Mouse (Mus musculus) pancreas, adult 10 weeks (tissue): ENCODE results near the gene Nr2c2ap. TPM values are rescaled to one million over a fixed set of nuclear protein-coding genes. Genes with fewer than 3 reads are reported as not detected.

ENCODE experiments used
- polyA plus RNA-seq: library from polyadenylated mRNA; stranded (reverse); fragments of 350-450 nt; fragmentation: Illumina TruSeq; extraction: RNeasy Lipid Tissue Mini Kit (QIAGEN cat#74804); gene quantifications from one replicate; pipeline ENCODE4 v1.2.3, GENCODE M21; 2015; ENCODE audit warnings: low read depth, low replicate concordance; ENCODE audit not compliant: insufficient read depth

Gene Nr2c2ap
- polyA plus RNA-seq, result 6.3 TPM

GRCm38 (mm10) chr8:70131166-70131883, at the start of gene Nr2c2ap:
TSS of gene Nr2c2ap (plus strand) at chr8:70131333.

GRCm38 (mm10) chr8:70083285-70083684, 47.8 kb upstream of the Nr2c2ap start, which contains the start of gene Hapln4:
TSS of gene Hapln4 (plus strand) at chr8:70083457.

GRCm38 (mm10) chr8:70120667-70121066, 10.5 kb upstream of the Nr2c2ap start, which contains the start of gene Ncan:
TSS of gene Ncan (minus strand) at chr8:70120873.

GRCm38 (mm10) chr8:70139026-70139857, 8.1 kb downstream of the Nr2c2ap start, which contains the start of the genes Rfxank, Borcs8 and Mef2b:
TSS of gene Rfxank (minus strand) at chr8:70139154.
TSS of gene Borcs8 (plus strand) at chr8:70139499.
TSS of gene Mef2b (plus strand) at chr8:70139711.

GRCm38 (mm10) chr8:70172043-70172681, 41.0 kb downstream of the Nr2c2ap start, which contains the start of gene Tmem161a:
TSS of gene Tmem161a (plus strand) at chr8:70172356.

Other genes with a start within 250 kb of the Nr2c2ap start
- gene Cilp2, start 243.6 kb upstream of the Nr2c2ap start, polyA plus RNA-seq, result not detected
- not detected for gene Tssk6, start 229.1 kb upstream of the Nr2c2ap start, polyA plus RNA-seq
- 45.3 TPM for gene Ndufa13, start 228.8 kb upstream of the Nr2c2ap start, polyA plus RNA-seq
- not detected for gene Yjefn3, start 228.6 kb upstream of the Nr2c2ap start, polyA plus RNA-seq
- 7.8 TPM for gene Gatad2a, start 134.9 kb upstream of the Nr2c2ap start, polyA plus RNA-seq
- gene Mau2, start 88.6 kb upstream of the Nr2c2ap start, polyA plus RNA-seq, result 15.9 TPM
- gene Sugp1, start 88.5 kb upstream of the Nr2c2ap start, polyA plus RNA-seq, result 55.8 TPM
- gene Tm6sf2, start 58.4 kb upstream of the Nr2c2ap start, polyA plus RNA-seq, result 10.5 TPM
- gene Hapln4, start 47.9 kb upstream of the Nr2c2ap start, polyA plus RNA-seq, result 6.6 TPM
- not detected for gene Ncan, start 10.5 kb upstream of the Nr2c2ap start, polyA plus RNA-seq
- gene Rfxank, start 7.8 kb downstream of the Nr2c2ap start, polyA plus RNA-seq, result 5.8 TPM
- gene Borcs8, start 8.2 kb downstream of the Nr2c2ap start, polyA plus RNA-seq, result 10.1 TPM
- not detected for gene Mef2b, start 8.4 kb downstream of the Nr2c2ap start, polyA plus RNA-seq
- gene Tmem161a, start 41.0 kb downstream of the Nr2c2ap start, polyA plus RNA-seq, result 8.3 TPM
- gene Slc25a42, start 81.0 kb downstream of the Nr2c2ap start, polyA plus RNA-seq, result 6.8 TPM
- gene Sugp2, start 102.9 kb downstream of the Nr2c2ap start, polyA plus RNA-seq, result 9.1 TPM
- 5.1 TPM for gene Armc6, start 103.1 kb downstream of the Nr2c2ap start, polyA plus RNA-seq
- gene Homer3, start 151.5 kb downstream of the Nr2c2ap start, polyA plus RNA-seq, result 3.4 TPM
- gene Ddx49, start 171.2 kb downstream of the Nr2c2ap start, polyA plus RNA-seq, result 16.1 TPM
- 97.1 TPM for gene Cope, start 171.2 kb downstream of the Nr2c2ap start, polyA plus RNA-seq
- gene Cers1, start 184.4 kb downstream of the Nr2c2ap start, polyA plus RNA-seq, result not detected
- not detected for gene Gdf1, start 198.5 kb downstream of the Nr2c2ap start, polyA plus RNA-seq
- 9.1 TPM for gene Upf1, start 221.9 kb downstream of the Nr2c2ap start, polyA plus RNA-seq
- not detected for gene Comp, start 242.2 kb downstream of the Nr2c2ap start, polyA plus RNA-seq